Mouse (Mus musculus) urinary bladder, adult 2 months (tissue): ENCODE measurements at regions not wholly inside any gene's neighbourhood (a gene's known extent, or its start where the extent isn't known, plus 50 kb on each side); places are given as distances from the start of the nearest gene placed in this dataset.

ENCODE experiments used
- DNase-seq: peaks from one replicate; pipeline ENCODE4 v3.0.0; 2022; ENCODE audit warnings: low spot score

- DNase-seq, result no peak
Observed at GRCm38 (mm10) chr1:137330634-137331033, 370.4 kb upstream of the Nr5a2 start.

GRCm38 (mm10) chr1:137323884-137324594 lies 363.8 kb upstream of the Nr5a2 start:
- DNase-seq, result no peak

DNA sequence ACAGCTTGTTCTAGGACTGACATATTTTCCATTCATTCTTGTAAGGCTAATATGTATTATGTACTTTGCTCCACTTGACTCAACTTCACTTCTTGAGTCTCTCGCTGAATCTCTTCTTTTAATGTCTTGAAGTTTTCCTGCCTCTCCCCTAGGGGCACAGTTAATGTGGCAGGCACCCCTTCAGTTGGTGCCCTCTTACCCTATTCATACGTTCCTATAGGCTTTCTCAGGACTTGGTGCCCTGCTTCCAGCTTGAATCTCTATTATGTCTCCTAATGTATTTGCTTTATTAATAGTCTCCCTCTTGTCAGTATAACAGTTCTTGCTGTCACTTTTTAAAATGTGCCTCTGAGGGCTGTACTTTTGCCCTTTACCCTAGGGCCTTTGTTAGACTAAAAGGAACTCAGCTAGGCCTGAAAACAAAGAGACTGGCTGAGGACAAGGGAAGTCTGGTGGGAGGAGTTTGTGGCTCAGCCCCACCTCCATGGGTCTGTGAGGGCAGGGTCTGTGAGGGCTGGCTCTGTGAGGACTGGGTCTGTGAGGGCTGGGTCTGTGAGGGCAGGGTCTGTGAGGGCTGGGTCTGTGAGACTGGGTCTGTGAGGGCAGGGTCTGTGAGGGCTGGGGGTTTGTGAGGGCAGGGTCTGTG lies 362.9 kb upstream of the Nr5a2 start:
- DNase-seq, result no peak

GRCm38 (mm10) chr1:137302757-137303422 lies 342.6 kb upstream of the Nr5a2 start:
- no peak for DNase-seq

DNA sequence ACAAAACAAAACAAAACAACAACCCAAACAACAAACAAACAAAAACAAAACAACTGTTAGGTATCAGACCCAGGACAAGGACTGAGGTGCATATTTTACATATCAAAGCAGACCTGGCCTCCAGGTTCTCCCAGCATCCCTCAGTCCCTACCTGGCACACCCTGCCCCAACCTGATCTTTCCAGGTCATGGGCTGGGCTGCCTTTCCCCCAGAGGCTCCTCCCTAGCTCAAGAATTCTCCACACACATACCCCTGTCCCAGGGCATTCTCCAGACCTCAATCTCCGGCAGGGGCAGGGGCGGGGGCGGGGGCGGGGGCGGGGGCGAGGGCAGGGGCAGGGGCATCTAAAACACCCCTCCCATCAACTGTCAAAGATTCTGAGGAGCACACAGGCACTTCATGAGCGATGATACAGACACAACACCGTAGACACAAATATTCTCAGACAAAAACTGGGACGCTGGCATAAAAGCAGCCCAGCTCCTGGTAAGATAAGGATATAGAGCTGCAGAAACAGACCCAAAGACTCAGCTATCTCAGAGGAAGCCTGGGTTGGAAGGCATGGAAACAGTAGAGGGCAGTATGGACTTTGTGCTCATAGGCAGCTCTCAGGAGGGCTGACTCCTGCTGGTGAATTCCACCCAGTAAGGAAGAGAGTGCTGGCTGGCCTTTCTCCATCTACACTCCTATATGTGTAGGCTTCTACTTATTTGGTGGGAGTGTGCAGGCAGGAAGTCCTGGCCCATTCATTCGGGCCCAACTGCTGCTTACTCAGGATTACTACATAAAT lies 337.7 kb upstream of the Nr5a2 start:
- DNase-seq, result no peak

DNA sequence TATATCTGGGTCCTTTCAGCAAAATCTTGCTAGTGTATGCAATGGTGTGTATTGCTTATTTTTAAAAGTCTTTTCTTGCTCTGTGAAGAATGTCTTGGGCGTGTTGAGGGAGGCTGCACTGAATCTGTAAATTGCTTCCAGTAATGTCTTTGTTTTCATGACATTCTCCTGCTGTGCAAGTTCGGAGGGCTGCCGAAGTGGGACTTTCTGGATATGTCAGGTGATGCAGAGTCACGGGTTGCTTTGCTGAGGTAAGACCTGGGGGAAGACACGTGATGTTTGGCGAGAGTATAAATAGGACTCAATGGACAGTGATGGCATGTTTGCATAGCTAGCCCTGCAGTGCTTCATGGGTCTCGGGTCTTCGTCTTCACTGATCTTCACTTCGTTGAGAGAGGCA lies 329.2 kb upstream of the Nr5a2 start:
- DNase-seq, result no peak

DNA sequence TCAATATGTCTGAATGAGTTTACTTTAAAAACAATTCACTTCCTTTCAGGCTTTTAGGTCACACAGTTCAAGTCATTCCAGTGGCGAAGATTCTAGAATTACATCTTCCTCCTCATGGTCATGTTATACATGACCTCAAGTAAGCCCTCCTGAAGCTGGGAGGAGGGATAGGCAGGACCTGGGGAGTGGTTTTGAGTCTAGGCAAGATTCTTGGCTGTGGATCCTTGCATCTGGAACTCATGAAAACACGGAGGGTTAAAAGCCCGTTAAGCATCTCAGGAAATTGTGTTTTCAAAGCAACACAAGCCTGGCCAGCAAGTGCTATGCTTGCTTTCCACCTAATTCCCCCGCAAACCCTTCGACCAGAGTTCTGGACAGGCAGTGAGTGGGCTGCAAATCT lies 323.0 kb upstream of the Nr5a2 start:
- DNase-seq, result no peak

GRCm38 (mm10) chr1:137282457-137282856 lies 322.2 kb upstream of the Nr5a2 start:
- DNase-seq, result no peak

- DNase-seq, result no peak
Observed at GRCm38 (mm10) chr1:137280391-137281386, 320.4 kb upstream of the Nr5a2 start.

DNA sequence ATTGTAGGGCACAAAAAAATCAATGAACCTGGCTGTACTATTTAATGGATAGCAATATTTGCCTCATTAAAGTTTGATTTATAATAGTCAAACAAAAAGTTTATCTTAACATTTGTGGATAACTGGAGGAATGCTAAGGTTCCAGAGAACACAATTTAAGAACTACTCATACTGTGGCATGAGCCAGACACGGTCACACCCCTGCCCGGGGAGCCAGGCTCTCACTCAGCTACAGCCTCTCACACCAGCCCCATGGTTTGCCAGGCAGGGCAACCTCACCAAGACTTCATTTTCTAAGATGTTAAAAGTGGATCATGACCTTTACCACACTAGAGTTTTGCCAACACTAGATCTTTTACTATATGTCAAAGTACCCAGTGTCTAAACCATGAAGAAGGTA lies 319.7 kb upstream of the Nr5a2 start:
- no peak for DNase-seq

- DNase-seq, result no peak
Observed at GRCm38 (mm10) chr1:137270659-137271612, 310.7 kb upstream of the Nr5a2 start.

GRCm38 (mm10) chr1:137262806-137263370 lies 302.6 kb upstream of the Nr5a2 start:
- no peak for DNase-seq

DNA sequence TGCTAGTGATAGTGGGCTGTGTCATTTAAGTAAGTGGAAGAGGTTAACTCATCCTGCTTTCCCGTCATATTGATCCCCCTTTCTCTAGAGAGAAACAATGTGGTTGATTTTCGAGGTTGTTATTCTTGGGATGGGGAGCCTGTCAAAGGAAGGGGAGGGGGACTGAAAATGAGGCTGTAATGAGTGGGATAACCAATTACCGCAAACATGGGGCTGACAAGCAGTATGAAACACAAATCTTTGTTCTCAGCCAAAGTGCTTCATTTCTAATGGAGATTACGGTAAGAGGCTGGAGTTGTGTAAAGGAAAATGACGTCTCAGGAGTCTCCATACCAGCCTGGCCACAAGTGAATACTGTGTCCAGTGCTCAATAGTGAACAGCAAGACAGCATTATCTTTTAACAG lies 301.9 kb upstream of the Nr5a2 start:
- no peak for DNase-seq

DNA sequence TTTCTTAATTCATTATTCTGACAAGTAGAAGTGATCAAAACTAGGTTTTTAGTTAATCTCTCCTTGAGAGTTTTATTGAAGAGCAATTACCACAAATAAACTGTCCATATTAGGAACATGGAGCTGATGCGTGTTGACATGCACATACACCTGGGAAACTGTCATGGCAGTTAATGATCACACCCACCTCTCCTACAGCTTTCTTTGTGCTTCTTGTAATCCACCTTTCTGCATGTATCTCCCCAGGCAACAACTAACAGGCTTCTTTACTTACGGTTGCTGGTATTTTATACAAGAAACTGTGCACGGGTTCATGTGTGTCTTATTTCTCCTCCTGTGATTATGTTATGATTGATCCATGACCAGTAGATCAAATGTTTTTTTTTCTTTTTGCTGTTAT lies 296.0 kb upstream of the Nr5a2 start:
- DNase-seq, result no peak

- no peak for DNase-seq
Observed at GRCm38 (mm10) chr1:137255041-137255440, 294.8 kb upstream of the Nr5a2 start.

DNA sequence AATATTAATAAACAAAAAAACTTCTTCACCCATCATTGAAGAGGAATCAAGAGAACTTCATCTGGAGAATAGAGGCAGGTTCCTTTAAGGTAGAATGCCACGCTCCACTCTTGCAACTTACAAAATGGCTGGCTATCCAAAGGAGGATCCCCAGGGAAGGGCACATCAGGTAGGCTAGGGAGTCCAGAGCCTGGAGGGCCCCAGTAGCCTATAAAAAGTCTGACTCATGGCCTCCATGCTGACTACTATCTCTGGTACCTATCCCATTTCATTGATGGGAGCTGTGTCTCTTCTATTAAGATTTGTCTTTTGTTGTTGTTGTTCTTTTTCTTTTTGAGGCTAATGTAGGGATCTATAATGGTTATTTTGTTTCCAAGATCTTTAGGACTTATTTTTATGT lies 294.4 kb upstream of the Nr5a2 start:
- no peak for DNase-seq

DNA sequence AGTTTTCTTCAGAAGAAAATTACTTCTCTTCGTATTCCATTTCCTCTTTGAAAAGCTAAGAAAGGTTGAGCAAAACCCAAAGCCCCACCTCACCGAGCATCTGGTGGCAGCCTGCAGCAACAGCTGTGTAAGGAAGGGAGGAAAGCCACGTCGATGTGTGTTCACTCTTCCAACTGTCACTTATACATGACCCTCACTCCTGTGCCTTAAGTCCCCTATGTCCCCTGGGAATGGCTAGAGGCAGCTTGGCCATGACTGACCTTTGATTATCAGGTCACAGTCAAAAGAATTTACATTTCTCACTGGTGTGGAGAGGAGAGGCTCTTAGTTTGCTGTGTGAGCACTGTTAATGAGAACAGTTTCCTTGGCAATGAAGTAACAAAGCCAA lies 266.8 kb upstream of the Nr5a2 start:
- DNase-seq, result no peak

DNA sequence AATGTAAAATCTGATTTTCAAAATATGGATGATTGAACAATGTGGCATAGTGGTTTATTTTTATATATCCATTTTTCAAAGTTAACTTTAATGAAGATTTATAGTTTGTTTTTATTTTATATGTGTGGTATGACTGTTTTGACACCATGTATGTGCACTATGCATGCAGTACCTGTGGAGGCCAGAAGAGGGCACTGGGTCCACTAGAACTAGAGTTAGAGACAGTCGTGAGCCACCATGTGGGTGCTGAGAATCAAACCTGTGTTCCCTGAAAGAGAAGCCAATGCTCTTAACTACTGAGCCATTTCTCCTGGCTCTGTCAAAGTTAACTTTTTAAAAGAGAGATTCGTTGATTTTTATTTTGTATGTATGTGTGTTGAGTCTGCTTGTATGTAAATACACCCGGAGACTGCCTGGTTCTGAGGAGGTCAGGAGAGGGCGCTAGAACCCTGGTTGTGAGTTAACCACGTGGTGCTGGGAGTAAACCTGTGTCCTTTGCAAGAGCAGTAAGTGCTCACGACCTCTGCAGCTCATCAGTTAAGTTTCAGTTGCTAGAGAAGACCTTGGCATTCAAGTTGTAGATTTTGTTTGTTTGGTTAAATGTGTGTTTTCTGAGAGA lies 266.3 kb upstream of the Nr5a2 start:
- DNase-seq, result no peak

GRCm38 (mm10) chr1:137225418-137225817 lies 265.2 kb upstream of the Nr5a2 start:
- no peak for DNase-seq
